Mouse (Mus musculus) common myeloid progenitor, adult 5-6 weeks (primary cell): Measurements from ENCODE around the gene Plbd2. TPM values are rescaled to one million over a fixed set of nuclear protein-coding genes. Genes with fewer than 3 reads are reported as not detected.

Experiments used
- ATAC-seq: replicated peaks from 2 replicates; pipeline ENCODE4 v1.8.0; 2016; ENCODE audit warnings: low read depth, mild to moderate bottlenecking, moderate TSS enrichment, inconsistent platforms; ENCODE audit not compliant: poor library complexity, severe bottlenecking
- total RNA-seq: library from RNA; stranded (forward); fragments of 200-1000, 187-1606 nt; gene quantifications from 2 replicates; pipeline ENCODE4 v1.2.3, GENCODE M21; 2017

Gene Plbd2
- total RNA-seq, 1 experiment from 2014 or later, result 7.7 TPM

DNA sequence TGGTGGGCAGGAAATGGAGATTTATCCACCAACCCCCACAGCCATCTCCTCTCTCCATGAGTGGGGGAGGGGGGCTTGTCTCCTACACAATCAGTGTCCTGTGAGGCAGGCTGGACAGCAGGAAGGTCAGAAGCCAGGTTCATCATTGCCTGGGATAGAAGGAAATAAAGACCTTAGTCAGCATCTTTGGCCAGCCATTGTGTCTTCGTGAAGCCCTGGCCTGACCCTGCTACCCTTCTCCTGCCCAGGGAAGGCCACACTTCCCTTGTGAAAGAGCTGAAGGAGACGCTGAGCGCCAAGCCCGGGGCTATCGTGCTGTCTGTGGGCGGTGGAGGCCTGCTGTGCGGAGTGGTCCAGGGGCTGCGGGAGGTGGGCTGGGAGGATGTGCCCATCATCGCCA, 22.2 kb downstream of the Plbd2 start:
- ATAC-seq, result no peak

DNA sequence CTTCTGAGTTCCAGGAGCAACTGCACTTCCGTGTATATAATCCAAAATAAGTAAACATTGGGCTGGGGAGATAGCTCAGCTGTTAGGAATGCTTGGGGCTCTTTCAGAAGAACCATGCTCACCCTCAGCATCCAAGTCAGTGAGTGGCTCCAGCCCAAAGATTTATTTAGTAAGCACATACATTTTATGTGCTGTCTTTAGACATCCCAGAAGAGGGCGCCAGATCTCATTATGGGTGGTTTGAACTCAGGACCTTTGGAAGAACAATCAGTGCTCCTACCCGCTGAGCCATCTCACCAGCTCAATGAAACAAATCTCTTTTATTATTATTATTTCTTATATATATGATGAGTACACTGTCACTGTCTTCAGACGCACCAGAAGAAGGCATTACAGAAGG, 23.9 kb downstream of the Plbd2 start:
- ATAC-seq, result no peak

DNA sequence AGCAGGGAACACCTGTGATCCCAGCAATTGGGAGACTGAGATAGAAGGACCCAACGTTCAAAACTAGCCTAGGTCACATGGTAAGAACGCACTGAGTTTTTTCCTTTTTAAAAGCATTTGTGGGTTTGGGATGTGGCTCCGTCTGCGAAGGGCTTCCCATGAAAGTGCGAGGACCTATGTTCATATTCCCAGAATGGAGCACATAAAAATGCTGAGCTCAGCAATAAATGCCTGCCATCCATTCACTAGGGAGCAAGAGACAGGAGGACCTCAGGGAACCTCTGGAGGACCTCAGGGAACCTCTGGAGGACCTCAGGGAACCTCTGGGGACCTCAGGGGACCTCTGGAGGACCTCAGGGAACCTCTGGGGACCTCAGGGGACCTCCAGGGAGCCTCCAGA, 25.4 kb downstream of the Plbd2 start:
- no peak for ATAC-seq

DNA sequence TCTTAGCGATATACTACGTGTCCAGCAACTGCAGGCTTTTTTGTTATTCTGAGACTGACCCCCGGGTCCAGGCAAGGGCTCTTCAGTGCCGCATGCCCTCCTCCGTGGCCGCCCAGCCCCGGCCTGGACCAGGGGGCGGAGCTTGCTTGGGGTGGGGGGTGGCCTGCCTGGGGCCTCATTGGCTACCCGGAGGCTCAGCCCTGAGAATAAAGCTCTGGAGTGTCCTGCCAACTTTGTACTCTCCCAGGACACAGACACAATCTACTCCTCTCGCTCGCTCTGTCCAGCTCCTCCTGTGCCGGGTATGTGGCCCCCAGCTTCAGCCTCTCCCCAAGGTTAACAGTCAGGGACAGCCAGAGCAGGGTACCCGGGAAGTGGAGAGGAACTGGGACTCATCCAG, 27.1 kb downstream of the Plbd2 start, which contains the start of gene Sds:
TSS of gene Sds (plus strand) at position 231 of the 400 bp plus-strand sequence.
- ATAC-seq, result no peak

DNA sequence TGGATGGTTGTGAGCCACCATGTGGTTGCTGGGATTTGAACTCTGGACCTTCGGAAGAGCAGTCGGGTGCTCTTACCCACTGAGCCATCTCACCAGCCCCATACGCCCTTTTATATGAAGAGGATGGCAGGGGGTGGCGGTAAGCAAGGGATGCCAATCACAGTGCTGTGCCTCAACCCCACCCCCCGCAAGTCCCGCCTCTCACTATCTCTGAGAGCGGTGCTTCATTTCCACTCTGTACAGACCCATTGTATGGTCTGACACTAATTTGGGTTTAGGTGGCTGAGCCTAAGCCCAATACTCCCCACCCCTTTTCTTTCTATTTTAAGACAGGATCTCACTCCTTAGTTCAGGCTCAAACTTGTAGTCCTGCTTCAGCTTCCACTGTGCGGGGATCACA, 27.6 kb downstream of the Plbd2 start:
- ATAC-seq, result no peak

DNA sequence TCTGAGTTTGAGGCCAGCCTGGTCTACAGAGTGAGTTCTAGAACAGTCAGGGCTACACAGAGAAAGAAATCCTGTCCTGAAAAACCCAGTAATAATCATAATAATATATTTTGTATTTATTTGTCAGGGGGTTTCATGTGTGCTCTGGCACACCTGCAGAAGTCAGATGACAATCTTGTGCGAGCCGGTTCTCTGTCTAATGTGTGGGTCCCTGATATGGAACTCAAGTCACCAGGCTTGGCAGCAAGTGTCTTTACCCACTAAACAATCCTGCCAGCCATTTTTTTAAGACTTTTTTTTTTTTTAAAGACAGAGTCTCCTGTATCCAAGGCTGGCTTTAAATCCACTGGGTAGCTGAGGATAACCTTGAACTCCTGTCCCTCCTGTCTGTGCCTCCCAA, 30.1 kb downstream of the Plbd2 start:
- ATAC-seq, result no peak

DNA sequence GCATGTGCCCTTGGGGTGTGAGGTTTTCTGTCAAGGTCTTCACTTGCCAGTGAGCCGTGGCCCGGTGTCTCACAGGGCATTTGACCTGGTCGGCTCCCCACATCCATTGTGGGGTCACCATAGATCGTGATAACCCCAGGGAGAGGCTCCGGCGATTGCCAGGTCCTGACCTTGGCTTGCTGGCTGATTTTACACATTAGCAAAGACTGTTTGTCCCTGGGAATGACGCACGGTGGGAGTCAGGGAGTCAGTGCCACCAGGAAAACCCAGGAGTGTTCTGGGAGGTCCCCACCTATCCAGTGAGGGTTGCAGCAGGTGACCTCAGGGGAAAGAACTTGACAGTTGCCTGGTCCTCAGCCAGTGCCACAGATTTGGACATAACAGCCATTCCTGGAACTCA, 30.7 kb downstream of the Plbd2 start, which contains the start of gene Sdsl:
TSS of gene Sdsl (minus strand) at position 41 of the 400 bp plus-strand sequence.
- no peak for ATAC-seq

DNA sequence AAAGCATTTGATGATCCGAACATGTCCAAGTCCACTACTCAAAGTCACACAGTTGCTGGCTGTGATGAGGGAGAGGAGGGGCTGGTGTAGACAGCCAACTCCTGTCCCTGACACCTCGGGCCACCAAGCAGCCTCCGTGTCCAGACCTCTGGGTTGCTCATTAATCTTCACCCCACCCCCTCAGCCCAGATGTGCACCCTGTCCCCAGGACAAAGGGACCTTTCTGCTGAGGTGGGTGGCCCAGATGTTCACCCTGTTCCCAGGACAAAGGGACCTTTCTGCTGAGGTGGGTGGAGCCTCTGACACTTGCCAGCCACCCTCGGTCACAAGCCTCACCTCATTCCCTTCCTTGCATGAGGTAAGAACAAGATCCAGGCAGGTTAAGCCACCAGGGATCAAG, 31.9 kb downstream of the Plbd2 start:
- no peak for ATAC-seq

DNA sequence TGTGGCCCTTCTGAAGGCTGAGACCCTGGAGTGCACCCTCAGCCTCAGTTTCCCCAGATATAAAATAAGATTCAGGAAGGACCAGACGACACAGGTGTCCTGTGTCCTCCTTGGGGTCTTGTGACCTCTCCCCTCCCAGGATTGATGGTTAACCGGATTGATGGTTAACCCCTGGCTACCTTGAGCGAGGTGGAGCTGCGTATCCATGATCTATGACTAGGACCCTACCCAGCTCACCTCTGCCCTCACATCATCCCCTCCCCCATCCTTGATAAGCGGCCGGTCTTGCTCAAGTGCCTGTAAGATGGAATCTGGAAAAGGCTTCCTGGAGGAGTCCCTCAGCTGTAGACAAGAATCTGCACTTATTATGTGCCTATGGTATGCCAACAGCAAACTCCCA, 34.6 kb downstream of the Plbd2 start:
- ATAC-seq, result no peak

DNA sequence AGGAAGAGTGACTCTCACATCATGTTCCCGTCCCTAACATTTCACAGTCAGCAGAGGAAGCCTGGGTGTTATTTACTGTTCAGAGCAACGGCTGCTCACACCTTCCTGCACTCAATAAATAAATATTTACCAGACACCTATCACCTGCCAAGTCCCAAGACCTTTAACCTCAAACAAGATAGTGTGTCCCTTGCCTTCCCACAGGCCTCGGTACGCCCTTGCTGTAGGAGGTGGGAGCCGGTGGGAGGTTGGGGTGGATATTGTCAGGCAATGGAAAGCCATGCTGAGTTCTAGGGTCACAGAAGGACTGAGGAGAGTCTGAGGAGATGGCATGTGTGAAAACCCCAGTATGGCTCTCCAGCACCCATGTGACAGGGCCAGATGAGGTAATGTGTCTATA, 35.1 kb downstream of the Plbd2 start:
- no peak for ATAC-seq

DNA sequence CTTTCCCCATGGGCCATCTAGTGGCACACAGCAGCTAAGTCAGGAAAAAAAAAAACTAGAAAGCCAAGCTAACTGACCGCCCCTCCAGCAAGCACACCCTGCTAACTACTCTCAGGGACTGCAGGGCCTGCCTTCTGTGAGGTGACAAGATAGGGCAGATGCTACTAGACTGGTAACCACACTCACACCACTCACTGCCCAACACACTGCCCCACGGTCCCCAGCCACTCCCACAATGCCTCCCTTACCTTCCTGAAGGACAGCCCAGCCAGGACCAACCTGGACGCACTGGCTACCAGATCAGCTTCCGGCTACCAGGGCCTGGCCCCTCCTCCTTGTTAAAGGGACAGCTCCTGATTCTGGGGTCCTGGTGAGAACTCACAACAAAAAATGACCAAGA, 36.4 kb downstream of the Plbd2 start:
- peak; percentile 46 for ATAC-seq

DNA sequence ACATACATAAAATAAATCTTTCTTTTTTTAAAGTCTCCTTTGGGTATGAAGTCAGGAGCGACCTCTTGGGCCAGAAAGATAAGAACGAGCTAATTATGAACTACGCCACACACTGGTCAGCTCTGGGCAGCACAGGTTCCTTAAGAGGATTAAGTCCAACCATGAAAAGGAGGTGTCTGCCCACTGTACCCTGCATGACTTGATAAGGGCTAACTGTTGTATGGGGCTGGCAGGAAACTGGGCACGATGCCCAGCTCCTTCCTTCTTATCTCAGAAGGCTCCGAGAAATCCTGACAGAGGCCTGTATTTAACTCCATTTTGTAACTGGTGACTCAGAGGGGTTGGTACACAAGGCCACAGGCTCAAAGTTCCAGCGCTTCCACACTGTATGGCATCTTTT, 37.6 kb downstream of the Plbd2 start:
- ATAC-seq, result peak; percentile 90

DNA sequence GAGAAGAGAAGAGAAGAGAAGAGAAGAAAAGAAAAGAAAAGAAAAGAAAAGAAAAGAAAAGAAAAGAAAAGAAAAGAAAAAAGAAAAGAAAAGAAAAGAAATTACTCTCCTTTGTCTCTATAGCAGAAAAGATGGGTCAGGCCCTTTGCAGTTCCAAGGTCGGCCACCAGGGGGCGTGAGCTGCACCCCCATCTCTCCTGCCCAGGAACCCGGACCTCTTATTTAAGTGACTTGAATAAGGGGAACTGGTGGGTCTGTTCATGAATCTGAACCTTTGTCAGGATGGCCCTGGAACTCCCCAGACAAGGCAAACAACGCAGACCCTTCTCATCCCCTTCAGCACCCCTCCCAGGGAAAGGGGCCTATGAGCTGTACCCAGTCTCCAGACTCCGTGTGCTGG, 38.4 kb downstream of the Plbd2 start:
- no peak for ATAC-seq

DNA sequence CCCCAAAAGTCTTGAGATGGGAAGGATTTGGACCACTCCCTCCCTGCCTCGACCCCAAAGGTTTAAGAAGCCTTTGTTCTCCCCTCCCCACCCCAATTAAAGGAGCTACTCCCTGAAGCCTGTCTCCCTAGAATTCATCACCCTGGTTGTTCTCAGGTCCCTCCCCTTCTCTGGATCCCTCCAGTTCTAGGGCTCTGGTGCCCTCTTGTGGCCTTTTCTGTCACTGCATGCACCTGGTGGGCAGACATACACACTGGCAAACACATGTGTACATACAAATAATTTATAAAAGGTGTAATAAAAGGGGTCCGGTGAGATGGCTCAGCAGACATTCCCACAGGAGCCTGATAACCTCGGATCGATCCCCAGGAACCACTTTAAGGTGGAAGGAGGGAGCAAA, 39.1 kb downstream of the Plbd2 start:
- ATAC-seq, result no peak

DNA sequence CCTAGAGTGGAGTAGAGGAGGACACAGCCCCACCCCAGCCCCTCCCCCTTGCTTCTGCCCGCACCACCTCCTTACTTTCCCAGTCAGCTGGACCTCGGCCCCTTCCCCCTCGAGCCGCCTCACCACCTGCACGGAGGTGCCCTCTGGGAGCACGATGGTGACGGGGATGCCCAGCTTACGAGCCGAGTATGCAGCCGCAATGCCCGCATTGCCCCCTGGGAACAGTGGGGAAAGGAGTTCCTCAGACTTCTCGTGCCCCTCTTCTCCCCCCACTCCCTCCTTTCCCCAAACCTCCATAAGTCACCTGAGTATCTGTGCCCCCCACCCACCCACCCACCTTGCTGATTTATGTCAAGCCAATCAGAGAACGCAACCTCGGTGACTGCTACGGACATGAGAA, 41.5 kb downstream of the Plbd2 start:
- ATAC-seq, result no peak

DNA sequence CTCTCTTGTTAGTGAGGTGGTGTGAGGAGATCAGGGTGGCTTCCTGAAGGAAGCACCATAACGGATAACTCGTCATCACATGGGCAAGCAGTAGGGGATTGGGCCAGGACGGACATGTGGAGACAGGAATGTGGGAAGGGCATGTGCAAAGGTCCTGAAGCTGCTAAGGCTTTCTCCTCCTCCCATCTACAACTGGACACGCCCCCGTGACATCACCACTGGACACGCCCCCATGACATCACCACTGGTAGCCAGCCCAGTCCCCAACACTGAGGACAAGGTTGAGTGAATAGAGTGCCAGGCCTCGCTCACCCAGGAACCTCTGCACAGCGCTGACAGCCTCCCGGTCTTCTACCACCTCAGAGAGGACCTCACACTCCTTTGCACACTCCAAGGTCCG, 44.3 kb downstream of the Plbd2 start:
- no peak for ATAC-seq

DNA sequence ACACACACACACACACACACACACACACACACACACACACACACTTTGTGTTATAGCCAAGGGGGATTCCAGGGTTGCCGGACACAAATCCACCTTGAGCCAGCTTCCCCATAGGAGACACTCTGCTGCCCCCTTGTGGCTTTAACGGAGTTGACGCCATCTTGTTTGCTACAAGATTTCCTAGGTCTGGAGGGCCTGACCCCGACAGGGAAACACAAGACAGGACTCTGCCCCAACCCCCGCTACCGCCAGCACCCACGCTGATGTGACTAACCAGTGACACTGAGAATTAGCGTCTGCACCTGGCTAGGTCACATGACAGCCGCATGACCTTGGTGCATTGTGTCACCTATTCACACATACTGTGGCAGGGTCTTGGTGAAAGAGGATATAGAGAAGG, 45.8 kb downstream of the Plbd2 start:
- ATAC-seq, result peak; percentile 64

DNA sequence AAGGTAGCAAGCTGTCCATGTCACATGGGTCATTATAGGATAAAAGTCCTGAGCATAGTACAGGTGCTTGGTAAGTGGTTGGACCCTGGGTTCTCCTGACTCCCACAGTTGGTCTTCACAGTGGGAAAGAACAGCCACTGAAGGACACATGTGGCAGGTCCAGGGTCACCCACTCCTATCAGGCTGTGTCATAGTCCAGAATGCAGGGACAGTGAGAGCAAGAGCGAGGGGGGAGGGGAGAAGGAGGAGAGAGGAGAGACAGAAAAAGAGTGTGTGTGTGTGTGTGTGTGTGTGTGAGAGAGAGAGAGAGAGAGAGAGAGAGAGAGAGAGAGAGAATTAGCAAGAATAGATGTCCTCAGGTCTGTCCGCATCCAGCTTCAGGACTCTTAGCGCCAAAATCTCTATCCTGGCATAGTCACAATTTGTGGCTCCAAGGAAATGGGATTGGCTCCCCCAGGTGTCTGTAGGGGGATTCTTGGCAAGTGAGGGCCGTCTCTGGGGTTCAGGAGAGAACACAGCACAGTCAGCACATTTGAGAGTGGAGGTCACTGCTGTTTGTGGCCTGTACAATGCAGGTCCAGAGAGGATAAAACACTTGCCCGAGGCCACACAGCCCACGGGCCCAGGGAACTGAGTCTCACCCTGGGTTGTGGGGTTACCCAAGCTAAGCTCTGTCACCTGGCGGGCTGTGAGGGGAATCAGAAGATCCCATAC, 46.4 kb downstream of the Plbd2 start:
- ATAC-seq, result no peak

DNA sequence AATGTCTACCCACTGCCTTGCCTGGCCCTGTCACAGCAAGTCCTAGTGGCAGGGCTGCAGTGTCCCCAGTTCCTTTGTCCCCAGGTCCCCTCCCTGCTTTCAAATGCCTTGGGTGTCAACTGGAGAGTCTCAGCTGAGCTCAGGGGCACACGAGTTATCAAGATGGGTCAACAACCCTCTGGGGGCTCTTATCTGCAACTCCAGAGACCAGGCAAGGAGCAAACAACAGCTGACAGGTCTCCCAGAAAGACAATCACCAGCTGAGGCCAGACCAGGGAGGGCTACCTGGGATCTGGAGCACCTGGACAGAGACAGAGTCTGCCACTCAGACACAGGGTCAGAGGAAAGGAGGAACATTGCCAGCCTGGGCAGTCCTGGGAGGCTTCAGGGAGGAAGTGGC, 47.2 kb downstream of the Plbd2 start:
- no peak for ATAC-seq

DNA sequence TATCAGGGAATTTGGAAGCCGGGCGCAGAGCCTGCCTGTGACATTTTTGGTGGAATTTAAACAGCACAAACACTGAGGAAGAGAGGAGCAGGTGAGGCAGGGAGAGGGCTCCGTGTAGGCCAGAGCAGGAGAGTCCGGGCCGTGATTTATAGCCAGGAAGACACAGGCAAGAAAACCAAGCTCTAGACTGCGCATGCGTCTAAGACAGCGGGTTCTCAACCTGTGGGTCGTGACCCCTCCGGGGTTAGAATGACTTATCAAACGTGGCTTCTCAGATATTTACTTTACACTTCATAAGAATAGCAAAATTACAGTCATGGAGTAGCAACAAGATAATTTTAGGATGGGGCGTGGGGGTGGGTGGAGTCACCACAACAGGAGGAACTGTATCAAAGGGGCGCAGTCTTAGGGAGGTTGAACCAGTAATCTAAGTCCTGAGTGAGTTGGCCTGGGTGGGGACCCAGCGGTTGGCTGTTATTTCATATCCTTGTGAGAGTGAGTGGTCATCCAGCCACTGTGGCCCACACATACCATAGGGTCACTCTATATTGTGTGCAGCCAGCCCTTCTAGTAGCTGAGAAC, 48.6 kb downstream of the Plbd2 start:
- no peak for ATAC-seq

DNA sequence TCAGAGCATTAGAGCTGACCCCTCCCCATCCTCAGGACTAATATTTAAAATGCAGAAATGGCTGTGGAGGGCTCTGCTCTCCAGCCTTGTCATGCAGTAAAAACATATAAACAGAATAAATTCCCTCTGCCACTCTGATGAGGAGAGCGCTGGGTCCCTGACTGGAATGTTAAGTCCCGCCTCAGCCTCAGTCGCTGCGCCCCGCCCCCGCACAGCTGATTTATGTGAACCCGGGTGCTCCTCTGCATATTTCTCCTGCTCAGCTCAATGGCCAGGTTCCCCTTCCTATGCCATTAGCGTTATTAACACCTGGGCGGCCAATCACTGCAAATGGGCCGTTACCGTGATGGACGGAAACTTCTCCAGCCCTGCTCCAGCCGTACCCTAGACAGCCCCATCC, 56.1 kb downstream of the Plbd2 start:
- ATAC-seq, result no peak

DNA sequence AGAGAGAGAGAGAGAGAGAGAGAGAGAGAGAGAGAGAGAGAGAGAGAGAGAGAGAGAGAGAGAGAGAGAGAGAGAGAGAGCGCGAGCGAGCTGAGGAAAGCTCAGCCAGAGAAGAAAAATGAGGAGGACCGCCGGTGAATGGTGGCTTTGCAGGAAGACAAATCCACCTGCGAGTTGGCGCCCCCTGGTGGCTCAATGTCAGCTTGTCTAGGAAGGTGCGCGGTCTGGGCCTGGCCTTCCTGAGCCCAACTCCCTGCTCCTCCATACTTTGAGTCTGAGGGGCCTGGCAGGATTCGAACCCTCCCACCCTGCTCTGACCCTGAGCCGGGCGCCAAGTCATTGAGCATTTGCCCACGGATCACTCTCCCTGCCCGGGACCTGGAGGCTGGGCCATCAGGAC, 62.7 kb downstream of the Plbd2 start:
- peak; percentile 71 for ATAC-seq
